Mouse (Mus musculus) heart, adult 2 months (tissue): ENCODE data around the gene Phf11d. TPM values are rescaled to one million over a fixed set of nuclear protein-coding genes. Genes with fewer than 3 reads are reported as not detected.
"Not testable (repeated sequence)": the region's sequence is repeated elsewhere in the genome, so short reads cannot be mapped to it uniquely, and the experiment has no call there.

ENCODE experiments used
- DNase-seq, 2 experiments: peaks; one replicate each; pipeline ENCODE4 v3.0.0; 2021
- H3K27ac ChIP-seq: fragments of 200-600 bp; 2 replicates; pipeline ENCODE4 v1.8.1; 2022
- H3K27me3 ChIP-seq: fragments of 200-500 bp; 2 replicates; pipeline ENCODE4 v1.6.1; 2012; ENCODE audit warnings: mild to moderate bottlenecking, low read length, inconsistent platforms, mixed read lengths; ENCODE audit not compliant: control insufficient read depth, insufficient read depth
- H3K36me3 ChIP-seq: fragments of 200-500 bp; 2 replicates; pipeline ENCODE4 v1.6.1; 2012; ENCODE audit warnings: low read length, inconsistent platforms; ENCODE audit not compliant: control insufficient read depth, insufficient read depth
- H3K4me1 ChIP-seq: fragments of 200-500 bp; 2 replicates; pipeline ENCODE4 v1.6.1; 2011; ENCODE audit warnings: low read length; ENCODE audit not compliant: control insufficient read depth, insufficient read depth
- H3K4me3 ChIP-seq: fragments of 200-600 bp; 2 replicates; pipeline ENCODE4 v1.8.1; 2022
- H3K79me2 ChIP-seq: fragments of 200-500 bp; replicated peaks from 2 replicates; pipeline ENCODE4 v1.6.1; 2012; ENCODE audit warnings: mild to moderate bottlenecking, inconsistent platforms, low read length, moderate library complexity, mixed read lengths; ENCODE audit not compliant: control insufficient read depth, insufficient read depth
- H3K9ac ChIP-seq: fragments of 200-500 bp; 2 replicates; pipeline ENCODE4 v1.6.1; 2012; ENCODE audit warnings: low read depth, mild to moderate bottlenecking, control low read depth, inconsistent platforms, low read length, mixed read lengths
- CTCF ChIP-seq: fragments of 200-600 bp; IDR thresholded peaks from 2 replicates; pipeline ENCODE4 v1.8.1; 2022; ENCODE audit warnings: antibody characterized with exemption, mild to moderate bottlenecking, moderate library complexity
- EP300 ChIP-seq: fragments of 200-500 bp; IDR thresholded peaks from 2 replicates; pipeline ENCODE4 v1.6.1; 2011; ENCODE audit warnings: low read depth, low read length, control low read depth; ENCODE audit not compliant: insufficient read depth
- POLR2A ChIP-seq: fragments of 200-500 bp; IDR thresholded peaks from 2 replicates; pipeline ENCODE4 v1.6.1; 2011; ENCODE audit warnings: mild to moderate bottlenecking, low read depth, low read length, control low read depth; ENCODE audit not compliant: insufficient read depth
- WGBS: fragments of 180-500 bp; shearing (Covaris S2); methylation state at CpG from one replicate; pipeline ENCODE4 v1.1.7; 2018; 5-methylcytosine and 5-hydroxymethylcytosine counted together
- intact Hi-C: fragments of 180-260 bp; cut with DNase I; formaldehyde crosslinking; loops from one replicate; pipeline ENCODE4 v1.15.1; 2025
- polyA plus RNA-seq: library from polyadenylated mRNA; depleted of rRNA; stranded (reverse); fragments of >200 nt; gene quantifications from 2 replicates; pipeline ENCODE4 v1.2.3, GENCODE M21; 2012
- total RNA-seq, 2 experiments: library from RNA; stranded (reverse); gene quantifications; 2 replicates each; pipeline ENCODE4 v1.2.3; 2021

The Phf11d gene
- total and polyA plus RNA-seq, 3 experiments, result 4.6 to 7.2 (median 5.6) TPM

GRCm38 (mm10) chr14:59370348-59371068 lies 5.2 kb upstream of the Phf11d start:
- peaks cover 4% of the 10 kb centered on the region for H3K4me1 ChIP-seq
- H3K9ac ChIP-seq, result no peak overlapping the region
- no peaks in the 10 kb centered on the region for H3K79me2 ChIP-seq
- WGBS, result 93% methylated on average over 25 of the region's 25 CpGs
- no peak for DNase-seq
- TF ChIP-seq EP300 (no peak), CTCF (no peak), POLR2A (no peak)
- H3K36me3 ChIP-seq, result no peaks in the 10 kb centered on the region; the same call in 1 of the 2 replicates
- H3K27ac ChIP-seq, result no peak overlapping the region
- no peak overlapping the region for H3K4me3 ChIP-seq
- H3K27me3 ChIP-seq, result no peaks in the 10 kb centered on the region
- intact Hi-C loops, result no loop called here

DNA sequence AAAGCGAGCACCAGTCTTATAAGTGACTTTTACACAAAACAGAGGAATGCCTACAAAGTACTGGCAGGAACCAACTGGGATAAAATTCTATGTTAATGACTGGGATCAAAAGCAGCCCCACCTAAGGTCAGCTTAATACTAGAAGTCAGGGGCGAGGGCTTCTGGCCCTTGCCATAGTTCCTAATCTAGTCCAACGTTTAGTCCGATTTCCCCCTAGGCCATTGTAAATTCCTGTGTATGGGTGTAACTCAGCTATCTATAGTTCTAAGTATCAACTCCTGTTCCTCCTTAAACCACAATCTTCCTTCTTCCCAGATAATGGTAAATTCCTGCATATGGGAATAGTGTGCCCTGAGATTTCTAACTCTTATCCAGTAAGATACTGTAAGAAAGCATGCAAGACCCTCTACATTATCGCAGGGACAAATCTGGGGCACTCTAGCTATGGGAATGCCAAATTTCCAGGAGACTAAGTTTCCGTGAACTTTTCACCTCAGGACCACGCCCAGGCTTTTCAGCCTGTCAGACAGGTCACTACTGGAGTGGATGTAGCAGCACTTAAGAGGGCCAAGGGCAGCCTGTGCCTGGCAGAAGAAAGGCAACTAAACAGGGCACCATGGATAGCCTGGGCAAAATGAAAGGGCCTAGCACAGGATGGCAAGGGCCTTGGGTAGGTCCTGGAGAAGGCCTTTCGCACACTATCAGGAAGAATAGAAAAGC lies 1.3 kb upstream of the Phf11d start:
- TF ChIP-seq POLR2A (no peak), EP300 (no peak), CTCF (no peak)
- DNase-seq, result no peak
- Histone ChIP-seq H3K36me3 (peaks cover 4% of the 10 kb centered on the region), H3K4me3 (no peak overlapping the region), H3K79me2 (no peaks in the 10 kb centered on the region), H3K27me3 (no peaks in the 10 kb centered on the region), H3K9ac (no peak overlapping the region), H3K27ac (peak overlapping the region; percentile 13; the same call in 1 of the 2 replicates), H3K4me1 (peaks cover 6% of the 10 kb centered on the region)
- intact Hi-C loops, result loop anchor here (10.0 kb wide), 1 partner anchor 188 kb away; no protein-coding TSS in a partner anchor
- 75% methylated on average over 8 of the region's 8 CpGs for WGBS

- WGBS, result 63% methylated on average over 1 of the region's 1 CpGs
- DNase-seq, result peak in 1 of 2 experiments; percentile 35
- H3K9ac ChIP-seq, H3K79me2 ChIP-seq, H3K4me3 ChIP-seq, H3K27ac ChIP-seq, H3K36me3 ChIP-seq, H3K4me1 ChIP-seq, intact Hi-C loops, H3K27me3 ChIP-seq: not testable (repeated sequence)
Observed at GRCm38 (mm10) chr14:59341189-59341588, 24.1 kb downstream of the Phf11d start, which contains the start of gene Phf11b. TSS of gene Phf11b (minus strand) at chr14:59341351.

DNA sequence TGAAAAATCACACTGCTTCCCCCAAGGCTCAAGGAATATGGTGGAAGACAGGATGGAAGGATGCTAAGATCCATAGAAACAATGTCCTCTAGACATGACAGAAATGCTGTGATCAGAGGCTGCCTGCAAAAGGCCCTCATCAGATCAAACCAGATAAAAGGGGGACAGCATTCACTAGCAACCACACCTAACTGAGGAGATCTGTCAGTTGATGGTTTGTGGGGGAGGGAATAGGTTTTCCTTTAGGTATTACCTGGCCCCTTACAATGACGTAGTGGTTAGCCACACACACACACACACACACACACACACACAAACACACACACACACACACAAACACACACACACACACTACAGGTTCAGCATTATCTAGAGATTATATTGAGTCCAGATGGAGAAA lies 25.7 kb downstream of the Phf11d start:
- Histone ChIP-seq H3K79me2 (no peaks in the 10 kb centered on the region), H3K4me1 (no peaks in the 10 kb centered on the region), H3K27me3 (no peaks in the 10 kb centered on the region), H3K4me3 (no peak overlapping the region), H3K9ac (no peak overlapping the region), H3K27ac (no peak overlapping the region), H3K36me3 (no peaks in the 10 kb centered on the region)
- TF ChIP-seq POLR2A (no peak), CTCF (no peak), EP300 (no peak)
- DNase-seq, result no peak
- intact Hi-C loops, result no loop called here
- WGBS, result 75% methylated on average over 1 of the region's 1 CpGs

DNA sequence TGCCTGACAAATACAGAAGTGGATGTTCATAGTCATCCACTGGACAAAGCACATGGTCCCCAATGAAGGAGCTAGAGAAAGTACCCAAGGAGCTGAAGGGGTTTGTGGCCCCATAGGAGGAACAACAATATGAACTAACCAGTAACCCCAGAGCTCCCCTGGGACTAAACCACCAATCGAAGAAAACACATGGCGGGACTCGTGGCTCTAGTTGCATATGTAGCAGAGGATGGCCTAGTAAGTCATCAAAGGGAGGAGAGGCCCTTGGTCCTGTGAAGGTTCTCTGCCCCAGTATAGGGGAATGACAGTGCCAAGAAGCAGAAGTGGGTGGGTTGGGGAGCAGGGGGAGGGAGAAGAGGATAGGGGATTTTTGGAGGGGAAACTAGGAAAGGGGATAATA lies 29.2 kb downstream of the Phf11d start:
- DNase-seq, H3K79me2 ChIP-seq, H3K4me1 ChIP-seq, H3K27ac ChIP-seq, H3K4me3 ChIP-seq, intact Hi-C loops, H3K9ac ChIP-seq, H3K27me3 ChIP-seq, H3K36me3 ChIP-seq: not testable (repeated sequence)
- WGBS, result 76% methylated on average over 3 of the region's 3 CpGs

DNA sequence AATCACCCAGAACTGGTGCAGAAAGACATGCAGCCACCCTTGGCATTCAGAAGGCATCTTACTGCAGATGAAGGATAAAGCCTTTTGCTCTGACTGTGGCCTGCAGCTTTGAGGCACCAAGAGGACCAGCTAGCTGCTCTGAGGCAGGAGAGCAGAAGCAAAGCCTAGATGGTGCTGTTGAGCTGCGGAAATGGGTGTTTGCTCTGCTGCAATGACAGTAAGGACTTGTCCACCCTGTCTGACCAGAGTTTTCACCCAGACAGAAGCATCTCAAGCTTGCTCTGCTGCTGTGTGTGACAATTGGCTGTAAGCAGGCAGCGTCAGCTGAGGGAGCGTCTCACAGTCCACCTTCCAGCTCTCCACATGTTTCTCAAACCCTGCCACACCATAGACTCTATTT lies 34.8 kb downstream of the Phf11d start:
- not testable (repeated sequence) for H3K27ac ChIP-seq, H3K9ac ChIP-seq, H3K79me2 ChIP-seq, H3K36me3 ChIP-seq, H3K27me3 ChIP-seq, H3K4me3 ChIP-seq, H3K4me1 ChIP-seq
- WGBS, result 43% methylated on average over 3 of the region's 3 CpGs
- intact Hi-C loops, result loop anchor here (5.0 kb wide), 1 partner anchor 227 kb away; no protein-coding TSS in a partner anchor
- peak; percentile 4 to 23 for DNase-seq
- TF ChIP-seq CTCF, result peak; percentile 52

- H3K79me2 ChIP-seq, H3K27ac ChIP-seq, H3K4me1 ChIP-seq, H3K4me3 ChIP-seq, H3K9ac ChIP-seq, H3K27me3 ChIP-seq, DNase-seq, H3K36me3 ChIP-seq: not testable (repeated sequence)
- intact Hi-C loops, result loop anchor here (10.0 kb wide), 1 partner anchor 85 kb away; no protein-coding TSS in a partner anchor
- 86% methylated on average over 6 of the region's 6 CpGs for WGBS
Observed at GRCm38 (mm10) chr14:59319970-59320369, 45.3 kb downstream of the Phf11d start.

DNA sequence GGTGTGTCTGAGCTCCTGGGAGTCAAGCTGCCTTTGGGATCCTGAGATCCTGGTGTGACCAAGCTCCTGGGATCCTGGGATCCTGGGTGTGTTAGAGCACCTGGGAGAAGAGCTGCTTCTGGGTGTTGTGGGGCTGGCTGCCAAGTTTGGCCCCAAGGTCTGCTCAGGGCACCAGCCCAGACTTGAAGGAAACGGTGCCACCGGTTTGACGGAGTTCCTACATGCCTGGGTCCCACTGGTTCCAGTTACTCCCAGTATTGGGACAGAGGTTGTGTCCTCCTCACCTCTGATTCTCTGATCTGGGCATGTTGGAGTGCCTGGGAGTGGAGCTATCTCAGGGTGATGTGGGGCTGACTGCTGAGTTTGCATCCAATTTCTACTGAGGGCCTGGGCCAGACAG lies 46.2 kb downstream of the Phf11d start:
- H3K27me3 ChIP-seq, H3K4me3 ChIP-seq, H3K4me1 ChIP-seq, H3K79me2 ChIP-seq, intact Hi-C loops, H3K27ac ChIP-seq, H3K36me3 ChIP-seq, H3K9ac ChIP-seq, DNase-seq: not testable (repeated sequence)
- 80% methylated on average over 3 of the region's 3 CpGs for WGBS
